Mouse (Mus musculus) layer of hippocampus, postnatal 10 days (tissue): ENCODE data around the gene Hmx3. TPM values are rescaled to one million over a fixed set of nuclear protein-coding genes. Genes with fewer than 3 reads are reported as not detected.

ENCODE experiments used
- DNase-seq, 2 experiments: peaks; one replicate each; pipeline ENCODE4 v3.0.0; 2021; ENCODE audit warnings: low spot score in 2 of 2
- long read RNA-seq: library from polyadenylated mRNA; stranded (forward); transcript quantifications from one replicate; pipeline ENCODE4 v2.0.0, GENCODE M21; 2023
- total RNA-seq, 2 experiments: library from RNA; stranded (reverse); gene quantifications; 2 replicates each; pipeline ENCODE4 v1.2.3; 2021

Gene Hmx3
- not detected for total RNA-seq
- long read RNA-seq, result 0 reads

- DNase-seq, result no peak
Observed at GRCm38 (mm10) chr7:131542115-131542871, at the start of gene Hmx3. Hmx3 (plus strand) TSS chr7:131542867.

- DNase-seq, result no peak
Observed at GRCm38 (mm10) chr7:131503739-131504138, 38.9 kb upstream of the Hmx3 start.

GRCm38 (mm10) chr7:131539979-131540378 lies 2.7 kb upstream of the Hmx3 start:
- peak; percentile 87 to 89 for DNase-seq

- DNase-seq, result no peak
Observed at GRCm38 (mm10) chr7:131541184-131542114, 1.2 kb upstream of the Hmx3 start.

GRCm38 (mm10) chr7:131542872-131543622 lies 380 bp downstream of the Hmx3 start:
- DNase-seq, result no peak

- no peak for DNase-seq
Observed at GRCm38 (mm10) chr7:131543623-131544481, 1.2 kb downstream of the Hmx3 start.

- DNase-seq, result no peak
Observed at GRCm38 (mm10) chr7:131544871-131545270, 2.2 kb downstream of the Hmx3 start.

GRCm38 (mm10) chr7:131545701-131546385 lies 3.2 kb downstream of the Hmx3 start:
- no peak for DNase-seq

- no peak for DNase-seq
Observed at GRCm38 (mm10) chr7:131546423-131546822, 3.8 kb downstream of the Hmx3 start.

GRCm38 (mm10) chr7:131547481-131547880 lies 4.8 kb downstream of the Hmx3 start:
- no peak for DNase-seq

GRCm38 (mm10) chr7:131548473-131548872 lies 5.8 kb downstream of the Hmx3 start, which contains the start of gene Hmx2:
Hmx2 (plus strand) TSS chr7:131548773.
- no peak for DNase-seq

- no peak for DNase-seq
Observed at GRCm38 (mm10) chr7:131551471-131551870, 8.8 kb downstream of the Hmx3 start.

GRCm38 (mm10) chr7:131551931-131552741 lies 9.5 kb downstream of the Hmx3 start:
- DNase-seq, result no peak

- DNase-seq, result no peak
Observed at GRCm38 (mm10) chr7:131552781-131553180, 10.1 kb downstream of the Hmx3 start.

- DNase-seq, result no peak
Observed at GRCm38 (mm10) chr7:131553771-131554175, 11.1 kb downstream of the Hmx3 start.

- no peak for DNase-seq
Observed at GRCm38 (mm10) chr7:131554341-131555180, 11.9 kb downstream of the Hmx3 start.

GRCm38 (mm10) chr7:131555301-131556081 lies 12.8 kb downstream of the Hmx3 start:
- peak in 1 of 2 experiments; percentile 17 for DNase-seq
